Mouse (Mus musculus) lung, postnatal 0 days (tissue): ENCODE measurements around the gene 4930556J24Rik.

Experiments used
- CTCF ChIP-seq: IDR thresholded peaks from 2 replicates; pipeline ENCODE4 v1.5.1; 2016; ENCODE audit warnings: antibody characterized with exemption, mild to moderate bottlenecking
- EP300 ChIP-seq: IDR thresholded peaks from 2 replicates; pipeline ENCODE4 v1.6.1; 2016; ENCODE audit warnings: antibody characterized with exemption, mild to moderate bottlenecking, control low read depth

GRCm38 (mm10) chr11:3930931-3931330, 45.6 kb downstream of the 4930556J24Rik start:
- TF ChIP-seq EP300 (no peak), CTCF (no peak)
